Mouse (Mus musculus): ENCODE data around the gene H2al2a. TPM values are rescaled to one million over a fixed set of nuclear protein-coding genes. Genes with fewer than 3 reads are reported as not detected.
A peak's percentile ranks its signal among the peaks of the same experiment; 100 is the strongest.

H2al2a gene
- polyA plus RNA-seq, 1 experiment from 2014 or later, result not detected

DNA sequence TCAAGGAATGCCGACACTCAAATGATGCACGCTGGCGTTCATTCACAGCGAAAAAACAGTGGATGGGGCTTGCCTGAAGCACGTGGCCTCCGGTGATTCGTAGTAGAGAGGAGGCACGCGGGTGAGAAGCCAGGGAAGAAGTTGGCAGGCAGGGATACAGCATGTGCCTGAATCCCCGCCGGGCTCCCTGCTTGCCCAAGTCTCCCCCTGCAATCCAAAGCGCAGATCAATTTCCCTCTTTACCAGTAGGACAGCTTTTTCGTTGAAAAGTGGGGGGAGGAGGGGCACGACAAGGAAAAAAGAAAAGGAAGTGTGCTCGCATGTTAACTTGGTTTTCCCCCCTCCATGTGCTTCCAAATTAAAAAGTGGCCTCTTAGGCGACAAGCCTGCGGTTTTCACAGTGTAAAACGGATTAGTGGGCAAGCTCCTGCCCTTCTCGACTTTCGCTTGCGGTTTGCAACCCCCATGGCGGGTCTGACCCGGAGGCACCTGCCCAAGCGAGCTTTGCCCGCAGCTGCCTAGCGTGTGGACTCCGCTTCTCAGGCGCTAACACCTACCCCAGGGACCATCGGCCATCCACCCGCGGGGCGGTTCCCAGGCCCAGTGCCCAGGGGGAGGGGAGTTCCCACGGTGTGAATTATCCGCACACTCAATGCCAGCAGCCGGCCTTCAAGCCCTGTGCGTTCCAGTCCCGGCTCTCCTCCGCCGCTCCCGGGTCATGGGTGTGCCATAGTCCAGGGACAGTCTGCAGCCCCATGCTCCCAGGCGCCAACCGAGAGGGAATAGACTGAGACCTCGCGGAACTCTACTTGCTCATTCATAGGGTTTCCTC, 29.6 kb upstream of the H2al2a start:
- under 1% methylated on average over 44 of the region's 44 CpGs for WGBS
- ATAC-seq (ENCODE audit: insufficient read depth, low FRiP score, low read depth), result no peak
- Histone ChIP-seq H3K9me3 (no peaks in the 10 kb centered on the region), H3K27me3 (replicated peaks) (no peaks in the 10 kb centered on the region), H3K4me3 (replicated peaks) (peak overlapping the region; percentile 73), H3K4me2 (peak overlapping the region; percentile 98), H3K4me1 (peaks cover 8% of the 10 kb centered on the region; the same call in 1 of the 2 replicates), H3K27ac (peak overlapping the region; percentile 52), H3K9ac (peak overlapping the region; percentile 27; the same call in 1 of the 2 replicates), H3K36me3 (no peaks in the 10 kb centered on the region)

DNA sequence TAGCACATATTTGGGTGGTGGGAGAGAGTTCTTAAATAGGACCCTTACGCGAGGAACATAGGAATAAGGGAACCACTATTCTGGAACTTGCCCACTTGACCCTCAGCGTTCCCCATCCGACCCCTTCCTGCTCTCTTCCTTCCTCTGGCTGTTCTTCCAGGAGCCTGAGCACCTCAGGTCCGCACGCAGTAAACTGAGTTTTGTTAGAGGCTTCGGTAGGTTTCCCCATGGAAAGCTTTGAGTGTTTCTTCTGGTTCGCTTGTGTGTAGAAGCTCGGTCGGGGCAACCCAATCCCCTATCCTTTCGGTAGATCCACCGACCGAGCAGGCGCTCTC, 29.0 kb upstream of the H2al2a start:
- 0 out of 2 replicates have a peak, but pooled peaks cover 4% of the 10 kb centered on the region for H3K4me1 ChIP-seq
- peak overlapping the region; percentile 98 for H3K4me2 ChIP-seq
- 6% methylated on average over 14 of the region's 14 CpGs for whole genome bisulfite sequencing
- no peaks in the 10 kb centered on the region for H3K36me3 ChIP-seq
- H3K27ac ChIP-seq, result peak overlapping the region; percentile 52
- peak overlapping the region; percentile 9; the same call in 1 of the 2 replicates for H3K9ac ChIP-seq
- H3K9me3 ChIP-seq, result no peaks in the 10 kb centered on the region
- no peaks in the 10 kb centered on the region for H3K27me3 ChIP-seq (replicated peaks)
- ATAC-seq (ENCODE audit: insufficient read depth, low FRiP score, low read depth), result no peak
- peak overlapping the region; percentile 73 for H3K4me3 ChIP-seq (replicated peaks)

DNA sequence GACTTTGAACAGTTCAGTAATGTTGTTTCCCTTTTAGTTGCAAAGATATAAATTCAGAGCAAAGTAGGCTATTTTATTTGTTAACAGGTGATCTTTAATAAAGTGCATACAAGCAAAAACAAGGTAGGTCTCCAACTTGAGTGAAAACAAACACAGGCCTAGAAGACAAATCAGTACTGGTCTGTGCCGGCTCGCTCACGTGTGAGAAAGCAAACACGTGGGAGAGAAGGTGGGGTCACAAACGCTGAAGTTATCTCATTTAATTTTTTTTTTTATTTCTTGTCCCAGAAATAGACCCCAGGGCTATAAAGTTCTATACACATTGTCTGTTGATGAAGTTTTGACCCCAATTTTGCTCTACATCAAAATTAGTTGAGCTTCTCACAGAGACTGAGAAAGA, 28.4 kb upstream of the H2al2a start:
- H3K27ac ChIP-seq, result no peak overlapping the region
- 0 out of 2 replicates have a peak, but pooled peaks cover 4% of the 10 kb centered on the region for H3K4me1 ChIP-seq
- H3K9me3 ChIP-seq, result no peaks in the 10 kb centered on the region
- H3K4me2 ChIP-seq, result peak overlapping the region; percentile 98
- peak overlapping the region; percentile 73; the same call in 1 of the 2 replicates for H3K4me3 ChIP-seq (replicated peaks)
- no peaks in the 10 kb centered on the region for H3K36me3 ChIP-seq
- ATAC-seq (ENCODE audit: insufficient read depth, low FRiP score, low read depth), result no peak
- no peaks in the 10 kb centered on the region for H3K27me3 ChIP-seq (replicated peaks)
- 51% methylated on average over 5 of the region's 5 CpGs for WGBS
- no peak overlapping the region for H3K9ac ChIP-seq

DNA sequence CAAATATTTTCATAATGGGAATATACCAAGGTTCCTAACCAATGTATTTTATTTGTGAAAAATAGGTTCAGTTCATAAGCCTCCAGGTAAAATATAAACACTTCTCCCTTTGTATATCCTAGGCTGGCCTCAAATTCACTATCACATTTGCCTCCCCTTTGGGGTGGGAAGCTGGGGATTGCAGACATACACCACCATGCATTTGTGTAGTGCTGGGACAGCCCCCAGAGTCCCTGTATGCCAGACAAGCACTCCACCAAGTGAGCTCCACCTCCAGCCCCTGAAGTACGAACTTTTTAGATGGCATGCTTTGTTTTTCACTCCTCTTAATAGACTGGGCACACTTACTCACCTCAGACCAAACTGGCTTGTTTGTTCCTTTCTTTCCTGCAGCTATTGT, 26.1 kb upstream of the H2al2a start:
- Histone ChIP-seq H3K27ac (no peak overlapping the region), H3K27me3 (replicated peaks) (no peaks in the 10 kb centered on the region), H3K4me2 (no peak overlapping the region), H3K9me3 (no peaks in the 10 kb centered on the region), H3K4me1 (0 out of 2 replicates have a peak, but pooled peaks cover 4% of the 10 kb centered on the region), H3K4me3 (replicated peaks) (no peak overlapping the region), H3K9ac (no peak overlapping the region), H3K36me3 (no peaks in the 10 kb centered on the region)
- ATAC-seq (ENCODE audit: insufficient read depth, low FRiP score, low read depth), result no peak
- 49% methylated on average over 1 of the region's 1 CpGs for WGBS

DNA sequence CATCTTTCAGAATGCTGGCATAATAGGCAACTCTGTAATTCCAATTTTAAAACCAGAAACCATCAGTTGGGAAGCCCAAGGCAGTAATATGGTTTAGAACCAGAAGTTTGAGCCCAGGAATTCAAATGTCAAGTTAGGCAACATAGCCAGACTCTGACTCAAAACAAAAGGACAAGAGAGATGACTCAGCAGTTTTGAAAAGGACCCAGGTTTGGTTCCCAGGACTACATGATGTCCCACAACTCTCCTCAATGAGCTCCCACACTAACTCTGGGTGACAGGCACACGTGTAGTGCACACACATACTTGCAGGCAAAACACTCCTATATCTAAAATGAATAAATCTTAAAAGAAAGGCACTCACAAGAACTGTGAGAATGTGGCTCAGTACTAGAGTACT, 22.4 kb upstream of the H2al2a start:
- H3K4me1 ChIP-seq, result no peaks in the 10 kb centered on the region
- 63% methylated on average over 1 of the region's 1 CpGs for WGBS
- no peak overlapping the region for H3K4me2 ChIP-seq

DNA sequence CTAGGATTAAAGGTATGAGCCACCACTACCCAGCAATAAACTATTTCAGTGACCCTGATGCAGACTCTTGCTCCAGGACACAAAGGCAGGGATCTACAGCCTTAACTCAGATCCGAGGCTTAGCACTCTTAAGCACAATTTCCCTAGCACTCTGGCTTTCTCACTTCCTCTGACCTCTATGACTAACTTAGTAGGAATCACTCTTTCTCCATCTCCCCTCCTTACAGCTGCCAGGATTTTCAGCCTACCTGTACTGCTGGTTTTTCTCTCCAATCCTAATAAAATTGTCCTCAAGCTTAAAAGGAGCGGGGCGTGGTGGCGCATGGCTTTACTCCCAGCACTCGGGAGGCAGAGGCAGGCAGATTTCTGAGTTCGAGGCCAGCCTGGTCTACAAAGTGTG, 20.6 kb upstream of the H2al2a start:
- Histone ChIP-seq H3K4me3 (replicated peaks) (no peak overlapping the region), H3K9me3 (no peaks in the 10 kb centered on the region), H3K27me3 (replicated peaks) (no peaks in the 10 kb centered on the region), H3K4me2 (no peak overlapping the region), H3K4me1 (no peaks in the 10 kb centered on the region), H3K36me3 (no peaks in the 10 kb centered on the region), H3K9ac (no peak overlapping the region), H3K27ac (no peak overlapping the region)
- no peak for ATAC-seq (ENCODE audit: insufficient read depth, low FRiP score, low read depth)
- 88% methylated on average over 6 of the region's 6 CpGs for WGBS

More for the DNA sequence above, 22.4 kb upstream of the H2al2a start:
- ATAC-seq (ENCODE audit: insufficient read depth, low FRiP score, low read depth), result no peak
- Histone ChIP-seq H3K27ac (no peak overlapping the region), H3K27me3 (replicated peaks) (no peaks in the 10 kb centered on the region), H3K4me3 (replicated peaks) (no peak overlapping the region), H3K36me3 (no peaks in the 10 kb centered on the region), H3K9me3 (no peaks in the 10 kb centered on the region), H3K9ac (no peak overlapping the region)

DNA sequence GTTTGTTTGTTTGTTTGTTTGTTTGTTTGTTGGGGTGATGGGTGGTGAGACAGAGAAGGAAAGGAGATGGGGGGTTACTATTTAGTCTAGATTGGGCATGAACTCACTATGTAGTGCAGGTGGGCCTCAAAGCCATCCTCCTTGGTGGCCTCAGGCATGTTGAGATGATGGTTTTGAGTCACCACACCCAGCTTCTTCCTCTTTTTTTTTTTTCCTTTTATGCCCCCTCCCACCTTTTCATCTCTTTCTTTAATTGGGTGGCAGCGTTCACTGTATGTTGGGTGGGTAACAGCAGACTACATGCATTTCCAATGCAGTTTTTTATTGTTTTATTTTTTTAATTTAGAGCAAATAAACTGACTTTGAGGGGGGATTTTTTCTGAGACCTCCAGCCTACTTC, 19.9 kb upstream of the H2al2a start:
- WGBS, result 88% methylated on average over 1 of the region's 1 CpGs
- Histone ChIP-seq H3K4me2 (no peak overlapping the region), H3K4me3 (replicated peaks) (no peak overlapping the region), H3K27me3 (replicated peaks) (no peaks in the 10 kb centered on the region), H3K36me3 (no peaks in the 10 kb centered on the region), H3K4me1 (no peaks in the 10 kb centered on the region), H3K9ac (no peak overlapping the region), H3K9me3 (no peaks in the 10 kb centered on the region), H3K27ac (no peak overlapping the region)
- no peak for ATAC-seq (ENCODE audit: insufficient read depth, low FRiP score, low read depth)

DNA sequence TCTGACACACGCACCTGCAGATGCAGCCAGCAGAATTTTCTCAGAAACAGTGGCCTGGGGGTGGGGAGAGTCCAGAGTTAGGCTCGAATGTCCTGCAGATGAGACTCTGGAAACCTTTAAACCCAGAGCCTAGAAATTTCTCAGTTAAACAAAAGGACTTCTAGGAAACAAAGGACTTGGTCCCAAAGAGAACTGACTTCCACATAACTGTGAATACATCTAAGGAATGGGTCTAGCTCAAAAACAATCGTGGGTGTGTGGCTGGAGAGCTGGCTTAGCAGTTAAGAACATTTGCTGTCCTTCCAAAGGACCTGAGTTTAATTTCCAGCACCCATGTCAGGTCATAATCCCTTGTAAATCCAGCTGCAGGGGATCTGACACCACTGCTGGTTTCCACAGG, 18.8 kb upstream of the H2al2a start:
- H3K9ac ChIP-seq, result no peak overlapping the region
- no peak overlapping the region for H3K27ac ChIP-seq
- H3K27me3 ChIP-seq (replicated peaks), result no peaks in the 10 kb centered on the region
- H3K9me3 ChIP-seq, result no peaks in the 10 kb centered on the region
- H3K36me3 ChIP-seq, result no peaks in the 10 kb centered on the region
- 62% methylated on average over 3 of the region's 3 CpGs for WGBS
- no peak for ATAC-seq (ENCODE audit: insufficient read depth, low FRiP score, low read depth)
- no peaks in the 10 kb centered on the region for H3K4me1 ChIP-seq
- no peak overlapping the region for H3K4me3 ChIP-seq (replicated peaks)
- H3K4me2 ChIP-seq, result no peak overlapping the region

DNA sequence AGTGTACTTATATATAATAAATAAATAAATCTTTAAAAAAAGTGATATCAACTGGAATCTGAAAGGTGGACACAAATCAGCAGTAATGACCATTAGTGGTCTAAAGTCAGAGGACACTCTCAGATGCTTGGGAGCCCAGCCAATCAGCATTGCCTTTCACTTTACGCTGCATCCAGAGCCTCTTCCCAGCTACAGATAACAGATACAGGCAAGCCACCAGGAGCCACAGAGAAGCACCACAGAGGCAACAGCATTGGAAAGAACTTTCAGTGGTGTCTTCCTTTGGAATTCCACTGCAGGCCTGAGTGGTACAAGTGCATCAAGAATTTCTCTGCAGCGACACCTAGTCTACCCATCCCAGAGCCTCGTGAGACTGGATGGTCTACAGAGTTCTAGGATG, 16.1 kb upstream of the H2al2a start:
- no peaks in the 10 kb centered on the region for H3K27me3 ChIP-seq (replicated peaks)
- H3K36me3 ChIP-seq, result no peaks in the 10 kb centered on the region
- H3K4me1 ChIP-seq, result no peaks in the 10 kb centered on the region
- no peak for ATAC-seq (ENCODE audit: insufficient read depth, low FRiP score, low read depth)
- no peak overlapping the region for H3K27ac ChIP-seq
- no peaks in the 10 kb centered on the region for H3K9me3 ChIP-seq
- no peak overlapping the region for H3K4me3 ChIP-seq (replicated peaks)
- 91% methylated on average over 3 of the region's 3 CpGs for WGBS
- H3K4me2 ChIP-seq, result no peak overlapping the region
- no peak overlapping the region for H3K9ac ChIP-seq

DNA sequence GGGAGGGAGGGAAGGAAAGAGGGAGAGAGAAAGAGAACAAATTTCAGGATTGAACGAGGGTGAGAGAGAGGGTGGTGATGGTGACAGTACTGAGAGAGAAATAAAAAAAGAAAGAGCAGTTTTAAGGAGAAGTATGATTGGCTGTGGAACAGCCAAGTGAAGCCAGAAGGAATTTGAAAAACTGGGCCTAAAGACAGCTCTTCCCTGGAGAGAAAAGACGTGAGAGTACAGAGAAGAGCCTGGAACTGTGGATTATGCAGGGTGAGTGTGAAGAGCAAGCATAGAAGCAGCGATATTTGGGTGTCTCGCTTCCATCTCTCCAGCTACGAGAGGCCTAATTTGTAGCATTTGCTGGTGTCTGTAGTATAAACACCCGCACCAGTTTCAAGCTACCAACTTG, 14.5 kb upstream of the H2al2a start:
- Histone ChIP-seq H3K4me3 (replicated peaks) (no peak overlapping the region), H3K9ac (no peak overlapping the region), H3K27me3 (replicated peaks) (no peaks in the 10 kb centered on the region), H3K36me3 (no peaks in the 10 kb centered on the region), H3K9me3 (no peaks in the 10 kb centered on the region), H3K27ac (no peak overlapping the region), H3K4me1 (no peaks in the 10 kb centered on the region), H3K4me2 (no peak overlapping the region)
- 79% methylated on average over 6 of the region's 6 CpGs for WGBS
- no peak for ATAC-seq (ENCODE audit: insufficient read depth, low FRiP score, low read depth)

DNA sequence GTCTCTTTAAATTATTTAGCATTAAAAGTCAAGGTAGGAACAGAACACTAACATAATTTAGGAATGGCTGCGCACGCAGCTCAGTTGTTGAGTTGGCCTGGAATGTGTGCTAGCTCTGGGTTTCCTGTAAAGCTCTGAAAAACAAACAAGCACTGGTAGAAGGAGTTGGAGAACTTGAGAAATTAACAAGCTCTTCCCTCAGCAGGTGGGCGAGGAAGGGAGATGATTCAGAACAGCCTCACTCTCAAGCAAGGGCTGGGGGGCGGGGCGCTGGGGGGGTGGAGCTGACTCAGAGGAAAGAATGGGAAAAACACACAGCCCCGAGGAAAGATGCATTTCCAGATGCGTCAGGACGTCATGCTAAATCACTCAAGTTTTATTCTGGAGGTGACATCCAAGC, 8.4 kb upstream of the H2al2a start:
- H3K9me3 ChIP-seq, result no peaks in the 10 kb centered on the region
- ATAC-seq (ENCODE audit: insufficient read depth, low FRiP score, low read depth), result no peak
- whole genome bisulfite sequencing, result 32% methylated on average over 8 of the region's 8 CpGs
- peak overlapping the region; percentile 26; the same call in 1 of the 2 replicates for H3K27ac ChIP-seq
- H3K36me3 ChIP-seq, result no peaks in the 10 kb centered on the region
- no peaks in the 10 kb centered on the region for H3K27me3 ChIP-seq (replicated peaks)
- no peak overlapping the region for H3K4me3 ChIP-seq (replicated peaks)
- no peak overlapping the region for H3K4me2 ChIP-seq
- no peak overlapping the region for H3K9ac ChIP-seq
- H3K4me1 ChIP-seq, result 0 out of 2 replicates have a peak, but pooled peaks cover 4% of the 10 kb centered on the region

DNA sequence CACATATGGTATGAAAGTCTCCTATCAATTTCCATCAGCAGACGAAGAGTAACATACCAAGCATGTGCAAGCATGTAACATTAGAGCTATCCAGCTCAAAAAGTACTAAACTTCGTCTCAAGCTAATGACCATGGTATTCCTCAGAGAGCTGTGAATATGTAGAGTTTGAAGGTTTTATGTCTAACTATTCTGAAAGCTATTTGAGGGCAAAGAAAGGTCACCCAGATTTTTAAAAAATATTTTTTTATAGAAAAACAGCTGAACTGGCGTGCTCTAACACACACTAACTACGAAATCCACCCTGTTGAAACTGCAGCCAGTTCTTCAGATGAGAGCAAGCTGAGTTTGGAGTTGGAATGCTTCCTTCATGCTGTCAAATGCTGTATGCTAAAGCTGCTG, 7.5 kb upstream of the H2al2a start:
- Histone ChIP-seq H3K36me3 (no peaks in the 10 kb centered on the region), H3K27ac (no peak overlapping the region), H3K9me3 (no peaks in the 10 kb centered on the region), H3K27me3 (replicated peaks) (no peaks in the 10 kb centered on the region), H3K4me3 (replicated peaks) (no peak overlapping the region), H3K9ac (no peak overlapping the region), H3K4me2 (no peak overlapping the region), H3K4me1 (0 out of 2 replicates have a peak, but pooled peaks cover 4% of the 10 kb centered on the region)
- ATAC-seq (ENCODE audit: insufficient read depth, low FRiP score, low read depth), result no peak
- 59% methylated on average over 4 of the region's 4 CpGs for WGBS

All from stomach, embryonic 15.5 days (tissue).